Mouse (Mus musculus) naive thymus-derived CD4-positive, alpha-beta T cell, adult 2 months (primary cell): ENCODE results near the gene Gm4201.
"Not testable (repeated sequence)": the region's sequence is repeated elsewhere in the genome, so short reads cannot be mapped to it uniquely, and the experiment has no call there.

Source experiments
- DNase-seq: peaks from one replicate; pipeline ENCODE4 v3.0.0-alpha.2; 2011; ENCODE audit warnings: low read depth

The Gm4201 gene

GRCm38 (mm10) chr7:22565243-22565642 is at the start of gene Gm4201:
Gene Gm4201 (minus strand): TSS chr7:22565343.
- DNase-seq, result not testable (repeated sequence)

- not testable (repeated sequence) for DNase-seq
Measured at GRCm38 (mm10) chr7:22588027-22588426, 22.9 kb upstream of the Gm4201 start, which contains the start of gene Gm4565. Gene Gm4565 (minus strand): TSS chr7:22588127.

GRCm38 (mm10) chr7:22534787-22535186 is 30.4 kb downstream of the Gm4201 start, which contains the start of gene Gm8677:
Gene Gm8677 (minus strand): TSS chr7:22534887.
- not testable (repeated sequence) for DNase-seq

GRCm38 (mm10) chr7:22522667-22523066 is 42.5 kb downstream of the Gm4201 start, which contains the start of gene Vmn1r152:
Gene Vmn1r152 (plus strand): TSS chr7:22522967.
- DNase-seq, result not testable (repeated sequence)
